Mouse (Mus musculus) heart, postnatal 10 days (tissue): ENCODE results near the gene Pspc1. TPM values are rescaled to one million over a fixed set of nuclear protein-coding genes. Genes with fewer than 3 reads are reported as not detected.
A peak's percentile ranks its signal among the peaks of the same experiment; 100 is the strongest.
"Not testable (repeated sequence)": the region's sequence is repeated elsewhere in the genome, so short reads cannot be mapped to it uniquely, and the experiment has no call there.

ENCODE experiments used
- DNase-seq, 2 experiments: peaks; one replicate each; pipeline ENCODE4 v3.0.0; 2021
- intact Hi-C: fragments of 180-260 bp; cut with DNase I; formaldehyde crosslinking; loops from one replicate; pipeline ENCODE4 v1.15.1; 2025
- total RNA-seq, 2 experiments: library from RNA; stranded (reverse); gene quantifications; 2 replicates each; pipeline ENCODE4 v1.2.3; 2021

The Pspc1 gene
- 10 to 100 TPM; 24.5 to 27.9 TPM for total RNA-seq

DNA sequence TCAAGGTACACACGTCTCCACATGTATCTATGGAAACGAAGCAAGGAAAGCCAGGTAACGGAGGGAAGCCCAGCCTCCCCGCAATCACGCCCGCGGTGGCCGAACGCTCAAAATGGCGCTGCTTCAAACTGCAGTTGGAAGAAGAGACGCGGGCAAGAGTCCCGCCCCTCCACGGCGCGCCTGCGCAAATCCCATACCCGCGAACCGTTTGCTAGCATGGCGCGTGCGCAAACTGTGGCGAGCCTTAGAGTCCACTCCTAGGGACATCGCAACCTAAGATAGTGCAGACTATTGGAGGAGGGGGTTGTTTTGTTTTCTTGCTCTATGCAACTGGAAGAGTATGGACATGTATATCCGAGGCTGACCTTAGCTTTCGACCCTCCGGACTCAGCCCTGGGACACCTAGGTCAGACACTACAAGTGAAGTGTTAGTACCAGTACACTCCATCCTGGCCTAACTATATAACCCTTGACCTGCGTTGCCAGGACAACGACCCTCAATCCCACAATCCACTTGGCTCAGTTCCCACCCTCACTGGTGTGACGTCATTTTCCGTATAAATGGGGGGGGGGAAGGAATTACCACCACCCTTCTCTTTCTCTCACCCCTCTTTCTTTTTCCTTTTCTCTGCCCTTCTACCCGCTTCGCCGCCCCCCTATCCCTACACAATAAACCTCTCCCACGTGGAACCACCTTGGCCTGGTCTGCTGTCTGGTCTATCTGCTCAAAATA lies at the start of gene Pspc1:
Gene Pspc1 (minus strand): TSS at position 117 of the 733 bp plus-strand sequence.
- intact Hi-C loops: no loop called here

GRCm38 (mm10) chr14:56824562-56824961 lies 46.4 kb upstream of the Pspc1 start:
- DNase-seq: no peak
- intact Hi-C loops: no loop called here

More for the DNA sequence above, at the start of gene Pspc1:
- peak; percentile 98 to 99 for DNase-seq

- no peak for DNase-seq
- intact Hi-C loops: no loop called here
These were observed 39.5 kb upstream of the Pspc1 start for GRCm38 (mm10) chr14:56817616-56818015.

GRCm38 (mm10) chr14:56817131-56817530 lies 39.0 kb upstream of the Pspc1 start:
- intact Hi-C loops: no loop called here
- no peak for DNase-seq

GRCm38 (mm10) chr14:56816541-56816940 lies 38.4 kb upstream of the Pspc1 start:
- DNase-seq: no peak
- intact Hi-C loops: no loop called here

GRCm38 (mm10) chr14:56812520-56813036 lies 34.5 kb upstream of the Pspc1 start:
- intact Hi-C loops: no loop called here
- DNase-seq: peak; percentile 86 to 88

- intact Hi-C loops: not testable (repeated sequence)
- peak; percentile 93 to 95 for DNase-seq
These were observed 33.7 kb upstream of the Pspc1 start, which contains the start of gene Zmym5 for GRCm38 (mm10) chr14:56811701-56812339. Gene Zmym5, minus strand, starts transcription at chr14:56811716.

- intact Hi-C loops: not testable (repeated sequence)
- peak; percentile 54 to 64 for DNase-seq
These were observed 32.9 kb upstream of the Pspc1 start for GRCm38 (mm10) chr14:56810781-56811690.

GRCm38 (mm10) chr14:56793243-56793642 lies 15.1 kb upstream of the Pspc1 start:
- intact Hi-C loops: loop anchor here (2.0 to 10.0 kb wide), 3 partner anchors 111 to 418 kb away; no protein-coding TSS in a partner anchor
- peak; percentile 44 to 61 for DNase-seq

DNA sequence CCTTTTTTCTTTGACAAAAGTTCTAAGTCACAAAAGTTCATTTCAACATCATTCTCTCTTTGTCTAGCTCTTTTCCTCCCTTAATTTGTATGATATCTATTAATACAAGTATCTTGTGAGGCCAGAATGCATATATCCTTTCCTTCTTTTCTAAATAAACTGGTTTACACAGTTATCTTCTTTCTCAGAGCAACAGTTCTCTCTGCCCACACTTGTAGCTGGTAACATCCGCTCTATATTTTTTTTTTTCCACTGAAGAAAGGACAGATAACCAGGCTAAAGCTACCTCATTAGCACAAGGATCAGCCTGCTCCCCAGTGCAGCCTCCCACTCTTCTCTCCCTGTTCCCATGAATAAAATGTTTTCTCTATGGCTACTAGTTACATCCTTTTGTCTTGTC lies 6.5 kb upstream of the Pspc1 start:
- intact Hi-C loops: no loop called here
- DNase-seq: no peak

DNA sequence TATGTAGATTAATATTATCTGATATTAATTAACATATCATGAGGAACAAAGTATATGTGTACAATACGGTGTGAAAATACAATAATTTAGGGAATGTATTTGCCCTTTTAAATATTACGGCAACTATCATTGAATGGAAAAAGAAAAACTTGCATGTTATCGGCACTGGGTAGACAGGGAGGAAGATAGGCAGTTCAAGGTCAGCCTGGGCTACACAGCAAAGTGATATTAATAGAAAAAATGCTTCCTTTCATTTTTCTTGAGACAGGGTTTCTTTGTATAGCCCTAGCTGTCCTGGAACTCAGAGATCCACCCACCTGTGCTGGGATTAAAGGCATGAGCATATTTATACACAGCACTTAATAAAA lies 801 bp upstream of the Pspc1 start:
- intact Hi-C loops: no loop called here
- no peak for DNase-seq

DNA sequence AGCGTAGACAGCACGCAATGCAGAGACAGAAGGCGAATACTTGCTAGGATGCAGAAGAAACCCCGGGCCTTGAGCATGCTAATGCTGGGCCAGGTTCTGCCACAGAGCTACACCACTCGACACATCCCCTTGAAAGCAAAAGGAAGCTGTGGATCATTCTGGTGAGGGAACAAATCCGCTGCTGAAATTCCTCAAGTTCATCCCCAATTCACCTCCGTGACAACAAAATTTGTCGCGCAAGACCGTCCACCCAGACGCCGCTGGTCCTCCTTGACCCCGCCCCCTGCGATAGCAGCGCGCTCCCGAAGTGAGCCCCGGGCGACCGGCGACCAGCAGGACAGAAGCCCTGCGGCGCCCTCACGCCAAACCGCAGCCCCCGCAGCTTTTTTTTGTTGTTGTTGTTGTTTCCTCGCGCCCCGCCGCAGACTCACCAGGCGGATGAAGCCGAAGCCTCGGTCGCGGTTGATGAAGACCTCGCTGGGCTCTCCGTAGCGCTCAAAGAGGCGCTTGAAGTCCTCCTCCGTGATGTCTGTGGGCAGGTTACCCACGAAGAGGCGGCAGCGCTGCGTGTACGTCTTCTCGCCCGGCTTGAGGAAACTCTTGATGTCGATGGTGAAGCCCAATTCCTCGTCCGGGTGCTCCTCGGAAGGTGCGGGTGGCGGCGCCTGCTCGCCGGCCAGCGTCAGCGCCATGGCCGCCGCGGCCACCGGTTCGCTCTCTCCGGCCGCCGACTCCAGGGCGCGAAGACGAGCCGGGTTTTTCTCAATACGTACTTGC lies 568 bp downstream of the Pspc1 start:
- DNase-seq: peak; percentile 80 to 83
- intact Hi-C loops: no loop called here

GRCm38 (mm10) chr14:56776571-56777238 lies 1.4 kb downstream of the Pspc1 start:
- intact Hi-C loops: no loop called here
- no peak for DNase-seq

DNA sequence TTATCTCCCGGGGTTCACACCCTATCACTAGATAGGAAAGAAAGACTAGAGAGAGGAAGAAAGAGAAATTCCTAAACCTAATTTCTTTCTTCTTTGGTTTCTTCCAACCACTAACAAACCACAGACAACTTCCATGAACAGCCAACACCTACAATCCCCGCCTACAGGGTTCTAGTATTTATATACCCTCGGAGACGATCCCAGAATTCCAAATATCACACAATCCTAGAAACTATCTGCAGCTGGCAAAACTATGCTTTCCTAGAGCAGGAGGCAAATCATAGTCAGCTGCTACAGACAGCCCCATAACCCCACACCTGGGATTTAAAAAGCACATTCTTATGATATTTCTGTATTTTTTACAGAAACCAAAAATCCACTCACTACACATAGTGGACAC lies 2.7 kb downstream of the Pspc1 start:
- no peak for DNase-seq
- intact Hi-C loops: no loop called here

DNA sequence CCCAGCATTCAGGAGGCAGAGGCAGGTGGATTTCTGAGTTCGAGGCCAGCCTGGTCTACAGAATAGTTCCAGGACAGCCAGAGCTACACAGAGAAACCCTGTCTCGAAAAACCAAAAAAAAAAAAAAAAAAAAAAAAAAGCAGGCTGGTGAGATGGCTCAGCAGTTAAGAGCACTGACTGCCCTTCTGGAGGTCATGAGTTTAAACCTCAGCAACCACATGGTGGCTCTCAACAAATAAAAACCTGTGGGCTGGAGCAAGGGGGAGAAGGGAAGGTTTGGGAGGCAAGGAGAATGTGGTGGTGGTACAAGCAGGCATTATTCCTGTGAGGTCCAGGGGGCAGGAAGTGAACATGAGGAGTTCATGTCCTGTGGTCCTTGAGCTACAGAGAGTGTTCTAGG lies 11.7 kb downstream of the Pspc1 start:
- DNase-seq, intact Hi-C loops: not testable (repeated sequence)

DNA sequence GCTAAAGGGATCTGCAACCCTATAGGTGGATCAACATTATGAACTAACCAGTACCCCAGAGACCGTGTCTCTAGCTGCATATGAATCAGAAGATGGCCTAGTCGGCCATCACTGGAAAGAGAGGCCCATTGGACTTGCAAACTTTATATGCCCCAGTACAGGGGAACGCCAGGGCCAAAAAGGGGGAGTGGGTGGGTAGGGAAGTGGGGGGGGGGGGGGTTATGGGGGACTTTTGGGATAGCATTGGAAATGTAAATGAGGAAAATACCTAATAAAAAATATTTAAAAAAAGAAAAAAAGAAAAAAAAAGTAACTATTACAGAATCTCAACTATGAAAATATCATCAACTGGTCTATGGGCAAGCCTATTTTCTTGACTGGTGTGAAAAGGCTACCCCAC lies 13.0 kb downstream of the Pspc1 start:
- DNase-seq, intact Hi-C loops: not testable (repeated sequence)

GRCm38 (mm10) chr14:56751282-56751681 lies 26.8 kb downstream of the Pspc1 start:
- DNase-seq: no peak
- intact Hi-C loops: no loop called here

GRCm38 (mm10) chr14:56740175-56740574 lies 37.9 kb downstream of the Pspc1 start:
- intact Hi-C loops: no loop called here

GRCm38 (mm10) chr14:56726493-56726892 lies 51.6 kb downstream of the Pspc1 start:
- intact Hi-C loops: no loop called here
- no peak for DNase-seq

More at GRCm38 (mm10) chr14:56740175-56740574, 37.9 kb downstream of the Pspc1 start:
- DNase-seq: no peak
